In the genomic region with DNA sequence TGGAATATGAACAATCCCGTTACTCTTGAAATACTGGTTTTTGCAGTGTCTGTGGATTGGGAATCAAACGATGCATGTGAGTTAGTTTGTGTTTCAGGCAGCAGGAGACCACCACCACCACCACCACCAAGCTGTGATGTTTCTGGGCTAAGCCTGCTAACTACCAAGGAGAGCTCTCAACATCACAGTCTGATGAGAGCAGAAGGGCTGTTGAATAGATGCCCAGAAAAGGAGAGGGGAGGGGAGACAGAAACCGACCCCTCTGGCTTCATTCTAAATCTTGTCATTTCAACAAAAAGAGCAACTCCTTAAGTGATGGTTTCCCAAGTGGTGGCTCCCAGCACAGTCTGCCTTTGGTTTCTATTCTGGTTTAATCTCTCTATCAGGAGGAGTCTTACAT, we compare ENCODE assay signal across 20 mouse cellular contexts. TPM values are rescaled to one million over a fixed set of nuclear protein-coding genes. Genes with fewer than 3 reads are reported as not detected.
DNase-seq lines count a peak whose midpoint lies in the region; ATAC-seq and TF ChIP-seq lines count a peak whose summit lies in the region.
"Had no signal": no experiment of that assay in that cellular context is flagged by ENCODE, and none has a peak within 500 bp of the region (broad histone marks: within the 10 kb centered on the region; RNA-seq: fewer than 3 reads in every experiment).

No protein-coding gene starts in this region.

- peak; percentile 79 for ATAC-seq in forebrain, embryonic 13.5 days
- no peak for ATAC-seq in forebrain, embryonic 12.5 days (ENCODE audit: low FRiP score)
- ATAC-seq in hindbrain, postnatal 0 days, result peak; percentile 84
- no peak for ATAC-seq in hindbrain, embryonic 13.5 days (ENCODE audit: low FRiP score)
- peak; percentile 40; the same call in 1 of the 2 replicates for ATAC-seq in neural tube, embryonic 13.5 days (ENCODE audit: low read depth)
- peak; percentile 39; the same call in 1 of the 2 replicates for ATAC-seq in neural tube, embryonic 15.5 days (ENCODE audit: low FRiP score)

- H3K36me3 ChIP-seq in forebrain, embryonic 13.5 days (ENCODE audit: poor library complexity, severe bottlenecking), result no peaks in the 10 kb centered on the region
- H3K36me3 ChIP-seq in forebrain, embryonic 12.5 days (replicated peaks), result no peaks in the 10 kb centered on the region
- H3K36me3 ChIP-seq in hindbrain, postnatal 0 days (ENCODE audit: insufficient read depth, low read length), result no peaks in the 10 kb centered on the region
- no peaks in the 10 kb centered on the region for H3K36me3 ChIP-seq in hindbrain, embryonic 13.5 days
- no peaks in the 10 kb centered on the region for H3K36me3 ChIP-seq in neural tube, embryonic 13.5 days
- H3K36me3 ChIP-seq in neural tube, embryonic 15.5 days, result no peaks in the 10 kb centered on the region
- H3K36me3 ChIP-seq: heart, embryonic 13.5 days had no signal

- TF ChIP-seq CTCF in hindbrain, postnatal 0 days (IDR thresholded peaks at IDR 0.05; ENCODE audit: low read depth), result no peak

- no peaks in the 10 kb centered on the region for H3K9me3 ChIP-seq in forebrain, embryonic 13.5 days (replicated peaks)
- H3K9me3 ChIP-seq in forebrain, embryonic 12.5 days, result no peaks in the 10 kb centered on the region
- no peaks in the 10 kb centered on the region for H3K9me3 ChIP-seq in hindbrain, postnatal 0 days (ENCODE audit: low read length)
- H3K9me3 ChIP-seq in hindbrain, embryonic 13.5 days, result no peaks in the 10 kb centered on the region
- no peaks in the 10 kb centered on the region for H3K9me3 ChIP-seq in neural tube, embryonic 13.5 days
- no peaks in the 10 kb centered on the region for H3K9me3 ChIP-seq in neural tube, embryonic 15.5 days (replicated peaks)
- H3K9me3 ChIP-seq: heart, embryonic 13.5 days had no signal

- H3K4me2 ChIP-seq in forebrain, embryonic 13.5 days, result no peak overlapping the region
- no peak overlapping the region for H3K4me2 ChIP-seq in forebrain, embryonic 12.5 days
- no peak overlapping the region for H3K4me2 ChIP-seq in hindbrain, postnatal 0 days (ENCODE audit: low read depth, low read length)
- H3K4me2 ChIP-seq in hindbrain, embryonic 13.5 days, result no peak overlapping the region
- H3K4me2 ChIP-seq in neural tube, embryonic 13.5 days, result no peak overlapping the region
- no peak overlapping the region for H3K4me2 ChIP-seq in neural tube, embryonic 15.5 days
- H3K4me2 ChIP-seq: heart, embryonic 13.5 days had no signal

- peaks cover 16% of the 10 kb centered on the region; the same call in 1 of the 2 replicates for H3K4me1 ChIP-seq in forebrain, embryonic 13.5 days
- H3K4me1 ChIP-seq in forebrain, embryonic 12.5 days, result peaks cover 7% of the 10 kb centered on the region; the same call in 1 of the 2 replicates
- peaks cover 5% of the 10 kb centered on the region; the same call in 1 of the 2 replicates for H3K4me1 ChIP-seq in hindbrain, postnatal 0 days (ENCODE audit: insufficient read depth, low read length)
- H3K4me1 ChIP-seq in hindbrain, embryonic 13.5 days (replicated peaks), result peaks cover 20% of the 10 kb centered on the region; the same call in 1 of the 2 replicates
- peaks cover 15% of the 10 kb centered on the region for H3K4me1 ChIP-seq in neural tube, embryonic 13.5 days (replicated peaks)
- H3K4me1 ChIP-seq in neural tube, embryonic 15.5 days, result peaks cover 11% of the 10 kb centered on the region; the same call in 1 of the 2 replicates
- H3K4me1 ChIP-seq: heart, embryonic 13.5 days had no signal

- no peak overlapping the region for H3K9ac ChIP-seq in forebrain, embryonic 13.5 days
- no peak overlapping the region for H3K9ac ChIP-seq in forebrain, embryonic 12.5 days
- H3K9ac ChIP-seq in hindbrain, postnatal 0 days (replicated peaks; ENCODE audit: low read length), result no peak overlapping the region
- no peak overlapping the region for H3K9ac ChIP-seq in hindbrain, embryonic 13.5 days
- no peak overlapping the region for H3K9ac ChIP-seq in neural tube, embryonic 13.5 days
- H3K9ac ChIP-seq in neural tube, embryonic 15.5 days (replicated peaks), result no peak overlapping the region
- H3K9ac ChIP-seq: heart, embryonic 13.5 days had no signal

- DNase-seq in hindbrain, postnatal 0 days (ENCODE audit: low spot score), result peak; percentile 81
- DNase-seq in neural tube, embryonic 10.5 days (ENCODE audit: extremely low spot score, low spot score), result no peak
- DNase-seq in right cerebral cortex, postnatal 36 days (ENCODE audit: low spot score in 2 of 2), result no peak
- DNase-seq: adrenal gland, postnatal 10 days; cerebellum, adult 9-11 months; heart, postnatal 4 days; kidney, adult 18-20 months; kidney, postnatal 14 days; layer of hippocampus, adult 9-11 months; thymus, postnatal 25 days had no signal

- H3K27me3 ChIP-seq in forebrain, embryonic 13.5 days, result no peaks in the 10 kb centered on the region
- no peaks in the 10 kb centered on the region for H3K27me3 ChIP-seq in forebrain, embryonic 12.5 days
- no peaks in the 10 kb centered on the region for H3K27me3 ChIP-seq in hindbrain, postnatal 0 days (ENCODE audit: insufficient read depth, low read length)
- H3K27me3 ChIP-seq in hindbrain, embryonic 13.5 days, result no peaks in the 10 kb centered on the region
- H3K27me3 ChIP-seq in neural tube, embryonic 13.5 days, result no peaks in the 10 kb centered on the region
- no peaks in the 10 kb centered on the region for H3K27me3 ChIP-seq in neural tube, embryonic 15.5 days (replicated peaks)
- H3K27me3 ChIP-seq: heart, embryonic 13.5 days had no signal

- H3K4me3 ChIP-seq in forebrain, embryonic 13.5 days, result no peak overlapping the region
- H3K4me3 ChIP-seq in forebrain, embryonic 12.5 days (replicated peaks), result no peak overlapping the region
- H3K4me3 ChIP-seq in hindbrain, postnatal 0 days (ENCODE audit: low read length), result no peak overlapping the region
- no peak overlapping the region for H3K4me3 ChIP-seq in hindbrain, embryonic 13.5 days
- no peak overlapping the region for H3K4me3 ChIP-seq in neural tube, embryonic 13.5 days
- H3K4me3 ChIP-seq in neural tube, embryonic 15.5 days (replicated peaks), result no peak overlapping the region
- H3K4me3 ChIP-seq: heart, embryonic 13.5 days had no signal

- H3K27ac ChIP-seq in forebrain, embryonic 13.5 days, result no peak overlapping the region
- H3K27ac ChIP-seq in forebrain, embryonic 12.5 days, result no peak overlapping the region
- peak overlapping the region; percentile 74; the same call in 1 of the 2 replicates for H3K27ac ChIP-seq in hindbrain, postnatal 0 days
- H3K27ac ChIP-seq in hindbrain, embryonic 13.5 days, result no peak overlapping the region
- no peak overlapping the region for H3K27ac ChIP-seq in neural tube, embryonic 13.5 days (replicated peaks)
- H3K27ac ChIP-seq in neural tube, embryonic 15.5 days (replicated peaks), result no peak overlapping the region
- H3K27ac ChIP-seq: heart, embryonic 13.5 days had no signal

- WGBS in forebrain, embryonic 13.5 days, result 55% methylated on average over 3 of the region's 3 CpGs
- 69% methylated on average over 3 of the region's 3 CpGs for WGBS in forebrain, embryonic 12.5 days
- WGBS in hindbrain, postnatal 0 days, result 23% methylated on average over 3 of the region's 3 CpGs
- 61% methylated on average over 3 of the region's 3 CpGs for WGBS in hindbrain, embryonic 13.5 days
- WGBS in neural tube, embryonic 13.5 days, result 68% methylated on average over 3 of the region's 3 CpGs
- WGBS in neural tube, embryonic 15.5 days, result 65% methylated on average over 3 of the region's 3 CpGs

RNA-seq across cellular contexts. Expression of a gene that starts 50.7 kb away (rescaled TPM):
- 0.36 and 1.4 TPM in 2 replicates for polyA plus RNA-seq in forebrain, embryonic 13.5 days (2015; fragmentation: Nextera tagmentation; extraction: Ambion mirVana)
- polyA plus RNA-seq in forebrain, embryonic 12.5 days (2016; fragmentation: Nextera tagmentation; extraction: Ambion mirVana), result 0.49 and 0.56 TPM in 2 replicates
- total RNA-seq in hindbrain, postnatal 0 days (2014; rRNA removed), result 0.07 and 0.31 TPM in 2 replicates
- polyA plus RNA-seq in hindbrain, postnatal 0 days (2015; fragmentation: Nextera tagmentation; extraction: Ambion mirVana), result 0.60 and 1.3 TPM in 2 replicates
- polyA plus RNA-seq in hindbrain, embryonic 13.5 days (2015; fragmentation: Nextera tagmentation; extraction: Ambion mirVana), result 0.48 and 0.58 TPM in 2 replicates
- 1.2 and 1.9 TPM in 2 replicates for polyA plus RNA-seq in neural tube, embryonic 13.5 days (2015; fragmentation: Nextera tagmentation; extraction: Ambion mirVana)
- polyA plus RNA-seq in neural tube, embryonic 15.5 days (2015; fragmentation: Nextera tagmentation; extraction: Ambion mirVana), result 0.52 and 4.1 TPM in 2 replicates
- total RNA-seq: granulocyte monocyte progenitor cell, adult 5-6 weeks; left cerebral cortex, adult 8-10 months had no signal

RNA-seq across cellular contexts. Expression of a gene that starts 54.2 kb away (rescaled TPM):
- polyA plus RNA-seq in forebrain, embryonic 13.5 days (2015; fragmentation: Nextera tagmentation; extraction: Ambion mirVana), result 0.08 TPM in 1 of 2 replicates, not detected in the other
- not detected in 2 replicates for polyA plus RNA-seq in forebrain, embryonic 12.5 days (2016; fragmentation: Nextera tagmentation; extraction: Ambion mirVana)
- total RNA-seq in hindbrain, postnatal 0 days (2014; rRNA removed), result 0.21 TPM in 1 of 2 replicates, not detected in the other
- 0.33 and 0.35 TPM in 2 replicates for polyA plus RNA-seq in hindbrain, postnatal 0 days (2015; fragmentation: Nextera tagmentation; extraction: Ambion mirVana)
- polyA plus RNA-seq in hindbrain, embryonic 13.5 days (2015; fragmentation: Nextera tagmentation; extraction: Ambion mirVana), result 0.10 TPM in 1 of 2 replicates, not detected in the other
- polyA plus RNA-seq in neural tube, embryonic 13.5 days (2015; fragmentation: Nextera tagmentation; extraction: Ambion mirVana), result 0.08 and 0.11 TPM in 2 replicates
- 0.13 and 2.5 TPM in 2 replicates for polyA plus RNA-seq in neural tube, embryonic 15.5 days (2015; fragmentation: Nextera tagmentation; extraction: Ambion mirVana)
- total RNA-seq: gastrocnemius, adult 18-20 months had no signal

RNA-seq across cellular contexts. Expression of a gene that starts 54.3 kb away (rescaled TPM):
- polyA plus RNA-seq in forebrain, embryonic 13.5 days (2015; fragmentation: Nextera tagmentation; extraction: Ambion mirVana), result not detected in 2 replicates
- polyA plus RNA-seq in forebrain, embryonic 12.5 days (2016; fragmentation: Nextera tagmentation; extraction: Ambion mirVana), result not detected in 2 replicates
- total RNA-seq in hindbrain, postnatal 0 days (2014; rRNA removed), result not detected in 2 replicates
- polyA plus RNA-seq in hindbrain, postnatal 0 days (2015; fragmentation: Nextera tagmentation; extraction: Ambion mirVana), result not detected in 2 replicates
- polyA plus RNA-seq in hindbrain, embryonic 13.5 days (2015; fragmentation: Nextera tagmentation; extraction: Ambion mirVana), result not detected in 2 replicates
- not detected in 2 replicates for polyA plus RNA-seq in neural tube, embryonic 13.5 days (2015; fragmentation: Nextera tagmentation; extraction: Ambion mirVana)
- 0.09 TPM in 1 of 2 replicates, not detected in the other for polyA plus RNA-seq in neural tube, embryonic 15.5 days (2015; fragmentation: Nextera tagmentation; extraction: Ambion mirVana)
- total RNA-seq: gastrocnemius, adult 18-20 months; granulocyte monocyte progenitor cell, adult 5-6 weeks; heart, postnatal 4 days; left cerebral cortex, adult 8-10 months had no signal
- polyA plus RNA-seq: heart, embryonic 13.5 days; liver, embryonic 16.5 days had no signal

Comparison
In these comparisons a context has a peak if more than half of its experiments do, and no peak if none do; other contexts are left out.
1. ATAC-seq: peak in forebrain, embryonic 13.5 days (single experiment), hindbrain, postnatal 0 days (single experiment), neural tube, embryonic 13.5 days (single experiment) and neural tube, embryonic 15.5 days (single experiment); none in forebrain, embryonic 12.5 days (single experiment) and hindbrain, embryonic 13.5 days (single experiment).